Mouse (Mus musculus) embryo, embryonic 10.5 days (tissue): Measurements from ENCODE around the gene Folr1.
A peak's percentile ranks its signal among the peaks of the same experiment; 100 is the strongest.

Experiments used
- DNase-seq: peaks from one replicate; pipeline ENCODE4 v3.0.0-alpha.2; 2015; ENCODE audit warnings: low spot score

Folr1 gene

GRCm38 (mm10) chr7:101832372-101832771, 38.2 kb downstream of the Folr1 start:
- DNase-seq: no peak

DNA sequence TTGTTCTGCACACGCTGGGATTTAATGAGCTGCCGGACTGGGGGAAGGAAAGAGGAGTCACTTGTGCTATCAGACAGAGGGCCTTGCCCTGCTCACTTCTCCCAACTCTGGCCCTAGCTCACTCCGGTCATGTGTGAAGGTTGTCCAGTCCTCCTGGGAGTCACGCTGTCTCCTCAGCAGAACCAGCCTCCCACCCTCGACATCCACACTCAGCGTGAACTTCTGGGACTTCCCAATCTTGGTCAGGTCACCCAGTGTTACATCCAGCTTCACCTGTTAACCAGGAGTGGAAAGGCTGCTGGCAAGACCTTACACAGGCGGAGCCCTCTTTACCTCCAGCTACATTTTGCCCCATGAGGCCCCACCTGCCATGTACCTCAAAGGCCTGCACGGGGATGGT, 39.2 kb downstream of the Folr1 start:
- no peak for DNase-seq

DNA sequence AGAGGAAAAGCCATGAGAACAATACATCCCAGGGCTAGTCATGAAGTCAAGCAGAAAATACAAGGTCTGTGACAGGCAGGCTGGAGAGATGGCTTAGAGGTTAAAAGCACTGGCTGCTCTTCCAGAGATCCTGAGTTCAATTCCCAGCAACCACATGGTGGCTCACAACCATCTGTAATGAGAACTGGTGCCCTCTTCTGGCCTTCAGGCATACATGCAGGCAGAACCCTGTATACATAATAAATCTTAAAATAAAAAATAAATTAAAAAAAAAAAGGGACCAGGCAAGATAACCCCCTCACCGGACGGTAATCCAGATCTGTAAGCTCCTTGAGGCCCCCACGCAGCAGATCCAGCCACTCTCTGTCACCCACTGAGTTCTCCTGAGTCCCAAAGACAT, 40.2 kb downstream of the Folr1 start:
- DNase-seq: no peak

DNA sequence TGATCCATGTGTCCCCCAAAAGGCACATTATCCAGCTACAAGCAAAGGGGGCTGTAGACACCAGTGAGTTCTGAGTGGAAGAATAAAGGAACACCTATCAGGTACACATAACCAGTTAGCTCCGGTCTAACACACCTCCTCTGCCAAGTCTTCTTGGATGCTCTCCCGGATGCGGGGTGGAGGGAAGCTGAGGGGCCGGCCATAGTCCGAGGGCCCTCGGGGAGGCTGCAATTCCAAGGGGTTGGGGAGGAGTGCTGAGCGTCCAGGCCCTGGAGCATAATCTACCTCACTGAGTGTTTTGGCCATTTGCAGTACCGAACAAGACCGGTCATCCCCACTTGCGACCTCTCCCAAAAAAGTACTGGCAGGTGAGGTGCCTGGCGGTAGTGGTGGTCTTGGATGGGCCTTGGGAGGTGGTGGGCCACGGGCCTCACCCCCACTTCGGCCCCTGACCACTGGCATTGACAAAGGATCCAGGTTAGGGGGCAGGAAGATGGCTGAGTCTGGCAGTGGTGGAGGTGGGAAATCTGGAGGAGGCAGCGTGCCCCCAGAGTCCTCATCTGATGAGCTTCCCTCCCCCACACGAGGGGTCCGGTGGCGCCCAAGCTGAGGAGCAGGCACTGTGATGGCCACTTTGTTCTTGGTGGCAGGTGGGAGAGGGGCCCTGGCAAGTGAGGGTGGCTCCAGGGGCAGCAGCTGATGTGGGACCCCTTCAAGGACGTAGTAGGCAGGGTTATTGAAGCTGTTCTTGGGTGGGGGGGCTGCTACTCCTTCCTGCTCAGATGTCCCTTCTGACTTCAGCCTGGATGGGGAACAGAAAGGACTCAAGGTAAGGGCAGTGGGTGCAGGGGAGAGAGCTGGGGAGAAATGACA, 46.6 kb downstream of the Folr1 start:
- DNase-seq: no peak

DNA sequence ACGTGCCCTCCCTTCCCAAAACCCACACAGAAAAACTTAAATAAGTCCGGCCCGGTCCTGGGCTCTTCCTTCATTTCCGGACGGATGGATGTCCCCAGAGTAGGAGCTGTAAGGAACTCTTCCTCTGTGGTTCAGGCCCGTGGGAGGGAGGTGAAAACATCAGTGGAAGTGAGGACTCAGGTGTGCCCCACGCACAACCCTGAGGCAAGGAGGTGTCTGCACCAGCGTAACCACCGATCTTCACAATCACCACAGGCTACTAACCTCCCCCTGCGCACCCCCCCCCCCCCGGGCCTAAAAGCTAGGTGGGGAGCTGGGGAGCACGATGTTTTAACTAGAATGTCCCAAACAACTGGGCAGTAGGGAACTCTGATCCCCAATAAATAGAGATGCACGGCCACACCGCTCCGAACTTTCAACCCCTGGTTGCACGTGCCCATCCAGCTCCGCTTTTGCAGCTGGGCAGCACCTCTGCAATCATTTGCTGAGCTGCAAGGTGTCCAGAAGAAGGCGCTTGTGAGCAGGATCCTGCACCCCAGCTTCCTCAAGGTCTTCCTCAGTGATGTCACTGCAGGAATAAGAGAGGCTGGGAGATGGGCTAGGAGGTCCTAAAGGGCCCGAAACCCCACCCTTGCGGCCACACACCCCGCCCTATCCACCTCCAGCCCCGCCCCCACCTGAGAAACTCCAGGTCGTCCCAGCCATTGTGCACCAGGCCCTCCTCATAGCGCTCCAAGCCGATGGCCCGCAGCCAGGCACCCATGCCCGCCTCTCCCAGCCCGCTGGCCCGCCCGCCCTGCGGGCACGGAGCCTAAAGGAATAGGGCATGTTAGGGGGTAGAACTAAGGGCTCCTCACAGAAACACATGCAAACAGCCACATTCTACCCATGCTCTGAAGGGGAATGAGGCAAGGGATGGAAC, 47.5 kb downstream of the Folr1 start:
- peak; percentile 70 for DNase-seq

DNA sequence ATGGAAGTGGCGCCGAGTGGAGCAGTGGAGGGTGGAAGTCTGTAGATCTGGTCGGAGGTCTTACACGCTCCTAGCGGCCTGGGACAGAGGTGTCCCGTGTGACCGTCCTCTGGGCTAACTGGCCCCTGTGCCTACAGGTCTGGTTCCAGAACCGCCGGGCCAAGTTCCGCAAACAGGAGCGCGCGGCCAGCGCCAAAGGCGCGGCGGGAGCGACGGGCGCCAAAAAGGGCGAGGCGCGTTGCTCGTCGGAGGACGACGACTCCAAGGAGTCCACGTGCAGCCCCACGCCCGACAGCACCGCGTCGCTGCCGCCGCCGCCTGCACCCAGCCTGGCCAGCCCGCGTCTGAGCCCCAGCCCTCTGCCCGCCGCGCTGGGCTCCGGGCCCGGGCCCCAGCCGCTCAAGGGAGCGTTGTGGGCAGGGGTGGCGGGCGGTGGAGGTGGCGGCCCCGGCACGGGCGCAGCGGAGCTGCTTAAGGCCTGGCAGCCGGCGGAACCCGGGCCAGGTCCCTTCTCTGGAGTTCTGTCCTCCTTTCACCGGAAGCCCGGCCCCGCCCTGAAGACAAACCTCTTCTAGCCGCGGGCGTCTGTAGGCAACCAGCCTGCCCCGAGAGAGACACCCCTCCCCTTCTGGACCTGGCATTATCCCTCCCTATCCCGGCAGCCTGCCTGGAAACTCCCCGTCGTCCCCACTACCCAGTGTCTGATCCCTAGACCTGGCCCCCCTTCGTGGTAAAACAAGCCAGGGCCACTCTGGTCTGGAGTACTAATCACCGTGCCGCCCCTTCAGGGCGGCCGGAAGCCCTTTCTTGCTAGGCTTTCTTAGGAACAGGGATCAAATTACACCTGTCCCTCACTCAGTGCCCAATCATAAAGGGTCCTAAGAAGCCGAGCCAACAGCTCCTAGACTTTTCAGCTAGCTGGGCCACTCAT, 48.8 kb downstream of the Folr1 start:
- DNase-seq: peak; percentile 89

DNA sequence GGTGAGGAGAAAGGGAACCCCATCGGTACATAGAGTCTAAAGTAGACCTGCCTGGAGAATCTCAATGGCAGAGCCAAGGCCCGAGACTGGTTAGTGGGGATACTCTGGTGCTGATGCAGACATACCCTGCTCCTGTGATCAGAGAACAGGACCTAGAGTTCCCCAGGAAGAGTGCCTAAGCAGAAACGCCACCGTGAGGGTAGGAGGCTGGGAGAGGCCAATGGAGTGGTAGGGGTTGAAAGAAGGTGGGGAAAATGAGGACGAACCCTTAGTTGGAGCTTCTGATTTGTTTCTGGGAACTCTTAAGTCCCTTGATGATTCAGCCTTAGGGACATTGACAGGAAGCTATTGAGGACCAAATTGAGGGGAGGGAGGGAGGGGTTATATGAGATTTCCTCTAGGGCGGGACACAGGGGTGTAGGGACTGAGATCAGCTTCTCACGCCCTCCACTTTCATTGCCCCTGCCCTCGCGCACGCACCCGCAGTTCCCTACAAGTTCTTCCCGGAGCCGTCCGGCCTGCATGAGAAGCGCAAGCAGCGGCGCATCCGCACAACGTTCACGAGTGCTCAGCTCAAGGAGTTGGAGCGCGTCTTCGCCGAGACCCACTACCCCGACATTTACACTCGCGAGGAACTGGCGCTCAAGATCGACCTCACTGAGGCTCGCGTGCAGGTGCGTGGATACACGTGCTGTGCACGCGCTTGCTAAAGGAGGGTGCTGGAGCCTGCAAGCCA, 50.1 kb downstream of the Folr1 start:
- peak; percentile 59 for DNase-seq

DNA sequence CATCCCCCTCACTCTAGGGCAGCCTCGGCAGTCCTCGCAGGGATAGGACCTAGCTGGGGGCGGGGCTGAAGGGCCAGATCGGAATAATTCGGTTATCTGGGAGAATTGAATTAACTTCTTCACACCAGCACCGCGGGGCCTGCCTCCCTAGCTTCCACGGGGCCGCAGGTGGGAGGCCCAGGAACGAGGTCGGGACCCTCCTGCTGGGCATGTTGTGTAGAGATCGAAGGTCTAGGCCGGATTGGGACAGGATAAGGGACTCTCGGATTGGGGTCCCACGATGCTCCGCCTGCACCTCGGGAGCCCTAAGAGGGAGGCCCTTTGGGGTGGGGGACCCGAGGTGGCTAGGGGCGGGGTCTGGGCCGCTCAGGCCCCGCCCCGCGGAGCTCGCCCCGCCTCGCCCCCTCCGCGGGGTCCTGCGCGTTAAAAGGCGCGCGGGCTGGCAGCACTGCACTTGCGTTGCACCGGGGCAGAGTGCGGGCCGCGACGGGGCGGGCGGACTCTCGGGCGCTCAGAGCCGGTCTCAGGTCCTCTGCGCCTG, 52.7 kb downstream of the Folr1 start, which contains the start of gene Phox2a:
Gene Phox2a (plus strand): TSS at position 453 of the 541 bp plus-strand sequence.
- peak; percentile 45 for DNase-seq
